Mouse (Mus musculus): ENCODE results near the gene Cfap300.

Gene Cfap300

DNA sequence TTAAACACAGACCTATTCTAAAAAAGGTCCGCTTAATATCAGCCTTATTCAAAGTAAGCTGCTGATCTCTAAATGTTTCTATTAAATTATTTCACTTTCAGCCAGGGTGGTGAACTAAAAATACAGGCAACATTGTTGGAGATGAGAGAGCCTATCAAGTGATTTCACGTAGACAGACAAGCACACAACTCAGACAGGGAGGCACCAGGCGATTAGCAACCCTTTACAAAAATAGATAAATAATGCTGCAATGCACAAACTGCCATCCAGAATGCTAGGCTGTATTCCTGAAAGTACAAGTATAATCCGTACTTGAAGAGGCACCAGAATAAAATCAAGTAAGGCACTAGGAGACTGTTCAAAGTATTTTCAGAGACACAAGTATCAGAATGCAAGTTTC is 58.3 kb downstream of the Cfap300 start:
- DNase-seq (ENCODE audit: low read depth, low spot score) = no peak

DNA sequence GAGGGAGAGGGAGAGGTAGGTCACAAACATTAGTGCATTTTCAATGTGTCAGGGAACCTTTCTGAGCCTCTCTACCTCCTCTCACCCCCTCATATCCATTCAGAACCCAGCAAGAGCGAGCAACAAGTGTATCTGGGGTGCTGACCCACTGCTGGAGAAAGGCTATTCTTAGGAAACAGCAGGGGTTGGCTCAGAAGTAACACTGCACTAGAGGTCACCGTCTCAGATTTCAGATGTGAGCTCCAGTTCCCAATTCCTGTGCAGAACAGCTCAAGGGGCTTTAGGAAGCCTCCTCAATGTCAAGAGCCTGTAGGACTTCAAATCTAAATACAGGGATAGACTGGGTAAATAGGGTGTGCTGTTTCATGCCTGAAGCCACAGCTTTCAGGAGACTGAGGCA is 59.0 kb downstream of the Cfap300 start:
- no peak for DNase-seq (ENCODE audit: low read depth, low spot score)

DNA sequence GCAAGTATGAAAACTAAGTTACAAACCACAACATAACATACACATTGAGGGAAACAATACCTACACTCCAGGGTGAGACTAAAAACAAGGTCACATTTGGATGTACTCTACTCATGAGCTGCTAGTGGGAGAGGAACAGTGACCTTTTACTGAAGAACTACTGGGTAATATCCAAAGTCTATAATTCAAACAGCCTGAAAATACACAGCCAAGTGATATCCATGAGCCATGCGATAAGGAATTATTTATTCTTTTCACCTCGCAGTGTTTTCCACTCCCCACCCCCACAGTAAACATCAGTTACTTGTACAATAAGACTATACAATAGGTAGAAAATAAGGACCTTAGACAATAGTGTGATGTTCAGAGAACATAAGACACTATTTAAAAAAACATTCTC is 62.5 kb downstream of the Cfap300 start:
- DNase-seq (ENCODE audit: low read depth, low spot score) = no peak

DNA sequence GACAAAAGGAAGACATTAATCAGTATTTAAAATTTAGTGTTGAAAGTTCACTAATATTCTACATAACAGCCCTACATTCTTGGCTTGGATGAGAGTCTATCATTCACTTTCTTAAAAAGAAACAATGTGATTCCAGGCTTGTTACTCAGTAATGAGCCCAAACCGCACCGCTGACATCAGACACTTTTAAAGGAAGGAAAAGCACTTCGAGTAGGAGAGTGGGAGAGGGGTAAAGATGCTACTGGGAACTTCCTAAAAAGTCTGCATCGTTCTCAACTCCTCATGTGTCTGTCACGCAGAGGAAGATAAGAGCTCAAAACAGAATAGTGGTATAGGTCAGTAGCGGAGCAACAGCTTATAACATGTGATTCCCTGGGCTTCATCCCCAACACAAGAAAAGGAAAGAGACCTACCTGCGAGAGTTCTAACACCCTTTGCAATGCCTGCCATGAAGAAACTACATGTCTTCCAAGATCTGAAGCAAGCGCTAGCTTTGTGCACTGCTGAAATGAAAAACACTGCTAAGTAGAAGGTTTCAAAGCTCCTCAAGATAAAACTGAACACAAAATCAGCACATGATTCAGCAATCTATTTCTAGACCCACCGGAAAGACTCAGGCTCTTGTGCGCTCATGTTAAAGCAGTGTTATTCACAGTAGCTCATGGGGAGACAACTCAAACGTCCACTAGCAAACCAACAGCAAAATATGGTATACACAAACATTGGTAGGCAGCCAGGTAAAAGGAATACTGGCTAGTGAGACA is 63.3 kb downstream of the Cfap300 start:
- DNase-seq (ENCODE audit: low read depth, low spot score) = no peak

DNA sequence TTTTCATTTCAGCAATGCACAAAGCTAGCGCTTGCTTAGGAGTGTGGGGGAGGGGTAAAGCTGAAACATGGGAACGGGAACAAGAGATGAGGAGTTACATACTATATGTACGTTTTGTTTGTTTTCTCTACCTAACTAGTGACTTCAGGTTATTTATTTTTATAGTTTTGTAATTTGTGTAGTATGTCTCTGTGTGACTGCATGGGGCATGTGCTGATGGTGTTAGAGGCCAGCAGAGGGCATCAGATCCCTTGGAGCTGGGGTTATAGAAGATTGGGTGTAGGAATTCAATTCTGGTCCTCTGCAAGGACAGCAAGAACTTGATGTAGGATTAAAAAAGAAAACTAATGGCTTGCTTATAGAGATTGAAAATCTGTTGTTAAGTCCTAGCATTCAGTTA is 64.1 kb downstream of the Cfap300 start:
- DNase-seq (ENCODE audit: low read depth, low spot score) = no peak

DNA sequence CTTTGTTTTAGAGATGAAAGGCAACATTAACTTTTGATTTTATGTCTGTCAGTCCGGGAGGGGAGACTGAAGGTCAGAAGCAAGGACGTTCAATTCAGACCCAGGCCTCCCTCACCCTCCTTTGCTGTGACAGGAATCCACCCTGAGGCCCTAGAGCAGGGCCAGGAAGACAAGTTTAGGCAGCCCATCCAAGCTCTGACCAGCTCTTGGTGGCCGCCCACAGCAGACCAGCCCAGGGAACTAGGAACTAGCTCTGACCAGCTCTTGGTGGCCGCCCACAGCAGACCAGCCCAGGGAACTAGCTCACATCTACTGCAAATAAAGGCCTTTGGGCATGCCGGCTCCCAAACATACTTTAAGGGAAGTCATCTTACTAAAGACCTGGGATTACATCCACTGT is 65.0 kb downstream of the Cfap300 start:
- DNase-seq (ENCODE audit: low read depth, low spot score) = no peak

DNA sequence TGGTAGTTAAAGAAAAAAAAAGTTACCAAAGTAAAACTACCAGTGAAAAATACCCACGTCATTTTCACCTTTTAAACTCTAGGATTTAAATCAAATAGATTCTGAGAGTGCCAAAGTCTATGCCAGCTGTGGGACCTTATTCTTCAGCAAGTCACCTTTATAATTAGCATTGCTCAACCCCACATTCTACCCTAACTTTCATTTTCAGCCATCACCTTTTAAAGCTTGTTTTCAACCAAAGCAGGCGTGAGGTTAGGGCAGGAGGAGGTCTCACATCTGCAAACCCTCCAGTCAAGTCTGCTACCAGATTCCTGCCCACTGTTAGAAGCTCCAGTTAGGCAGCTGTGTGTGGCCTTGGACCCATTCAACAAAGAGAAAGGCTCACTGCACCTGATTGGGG is 70.6 kb downstream of the Cfap300 start:
- no peak for DNase-seq (ENCODE audit: low read depth, low spot score)

Data from embryo, embryonic 11.5 days (tissue).